Mouse (Mus musculus) layer of hippocampus, postnatal 10 days (tissue): ENCODE data around the gene Hnrnpa3. TPM values are rescaled to one million over a fixed set of nuclear protein-coding genes. Genes with fewer than 3 reads are reported as not detected.
"Not testable (repeated sequence)": the region's sequence is repeated elsewhere in the genome, so short reads cannot be mapped to it uniquely, and the experiment has no call there.

Experiments
- DNase-seq, 2 experiments: peaks; one replicate each; pipeline ENCODE4 v3.0.0; 2021; ENCODE audit warnings: low spot score in 2 of 2
- total RNA-seq, 2 experiments: library from RNA; stranded (reverse); gene quantifications; 2 replicates each; pipeline ENCODE4 v1.2.3; 2021

The Hnrnpa3 gene
- total RNA-seq, 2 experiments from 2014 or later: 380 to 423 TPM

GRCm38 (mm10) chr2:75672561-75672960 lies 13.5 kb downstream of the Hnrnpa3 start:
- DNase-seq: no peak

GRCm38 (mm10) chr2:75676567-75676966 lies 17.5 kb downstream of the Hnrnpa3 start:
- DNase-seq: no peak

DNA sequence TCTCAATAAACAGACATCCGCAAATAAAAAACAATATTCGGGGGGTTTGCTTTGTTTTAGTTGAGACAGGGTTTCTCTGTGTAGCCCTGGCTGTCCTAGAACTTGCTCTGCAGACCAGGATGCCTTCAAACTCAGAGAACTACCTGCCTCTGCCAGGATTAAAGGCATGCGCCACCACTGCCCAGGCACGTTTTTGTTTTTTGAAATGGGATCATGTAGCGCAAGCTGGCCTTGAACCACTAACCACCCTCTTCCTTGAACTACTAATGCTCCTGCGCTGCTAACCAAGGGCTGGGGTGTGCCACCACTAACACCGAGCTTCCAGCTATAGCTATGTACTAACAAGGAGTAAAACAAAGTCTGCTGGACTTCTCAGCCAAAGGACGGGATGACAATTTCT lies 20.9 kb downstream of the Hnrnpa3 start:
- DNase-seq: no peak

DNA sequence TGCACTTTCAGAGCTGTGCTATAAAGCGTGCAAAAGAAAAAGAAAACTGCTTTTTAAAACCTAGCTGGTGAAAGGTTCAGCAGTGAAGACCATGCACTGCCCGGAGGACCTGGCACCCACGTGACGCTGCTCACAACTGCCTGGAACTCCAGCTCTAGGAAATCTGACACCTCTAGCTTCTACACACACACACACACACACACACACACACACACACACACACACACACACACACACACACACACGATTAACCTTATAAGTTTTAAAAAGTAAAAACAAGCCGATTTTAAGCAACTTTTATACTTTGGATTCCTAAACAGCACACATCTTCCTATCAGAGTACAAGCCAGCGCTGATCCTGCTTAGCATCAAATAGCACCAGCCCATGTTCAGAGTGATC lies 22.4 kb downstream of the Hnrnpa3 start:
- no peak for DNase-seq

GRCm38 (mm10) chr2:75682978-75683709 lies 24.1 kb downstream of the Hnrnpa3 start:
- DNase-seq: peak in 1 of 2 experiments; percentile 22

DNA sequence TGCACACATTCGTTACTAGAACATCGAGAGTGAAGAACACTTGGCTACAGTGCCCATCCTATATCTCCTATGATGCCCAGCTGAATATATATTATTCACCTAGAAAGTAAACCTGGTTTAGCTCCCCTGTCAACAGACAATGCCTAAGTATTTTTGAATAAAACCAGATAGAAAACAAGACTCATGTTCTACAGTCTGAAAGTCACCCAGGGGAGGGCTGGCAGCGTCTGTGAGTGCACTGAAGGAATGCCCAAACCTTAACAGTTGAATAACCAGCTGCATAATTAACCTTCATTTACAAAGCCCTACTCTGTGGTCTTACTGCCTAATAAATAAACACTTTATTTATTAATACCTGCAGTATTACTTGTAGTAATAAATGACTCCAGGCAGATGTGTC lies 25.5 kb downstream of the Hnrnpa3 start:
- DNase-seq: no peak

- no peak for DNase-seq
Measured at GRCm38 (mm10) chr2:75685458-75685861, 26.4 kb downstream of the Hnrnpa3 start.

GRCm38 (mm10) chr2:75687040-75687749 lies 28.1 kb downstream of the Hnrnpa3 start:
- no peak for DNase-seq

GRCm38 (mm10) chr2:75688901-75689300 lies 29.8 kb downstream of the Hnrnpa3 start:
- DNase-seq: no peak

GRCm38 (mm10) chr2:75689482-75690158 lies 30.6 kb downstream of the Hnrnpa3 start:
- no peak for DNase-seq

GRCm38 (mm10) chr2:75690656-75691055 lies 31.6 kb downstream of the Hnrnpa3 start:
- no peak for DNase-seq

DNA sequence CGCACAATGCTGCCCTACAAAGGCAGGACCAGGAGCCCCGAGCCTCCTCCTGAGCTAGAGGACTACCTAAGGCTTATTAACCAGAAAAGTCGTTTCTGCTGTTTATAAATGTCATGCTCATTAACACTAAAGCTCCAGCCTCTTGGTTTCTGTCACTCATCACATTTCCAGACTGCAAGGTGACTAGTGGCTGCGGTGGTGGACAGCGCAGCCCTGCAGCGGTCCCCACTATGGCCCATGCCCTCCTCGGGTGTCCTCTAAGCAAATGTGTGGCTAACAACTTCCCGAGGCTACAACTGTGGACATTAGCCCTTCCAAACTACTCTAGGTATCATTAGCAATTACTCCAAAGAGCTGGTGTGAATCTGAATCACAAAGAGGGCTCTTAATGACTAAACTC lies 32.3 kb downstream of the Hnrnpa3 start:
- DNase-seq: no peak

- DNase-seq: no peak
Measured at GRCm38 (mm10) chr2:75692369-75692768, 33.3 kb downstream of the Hnrnpa3 start.

DNA sequence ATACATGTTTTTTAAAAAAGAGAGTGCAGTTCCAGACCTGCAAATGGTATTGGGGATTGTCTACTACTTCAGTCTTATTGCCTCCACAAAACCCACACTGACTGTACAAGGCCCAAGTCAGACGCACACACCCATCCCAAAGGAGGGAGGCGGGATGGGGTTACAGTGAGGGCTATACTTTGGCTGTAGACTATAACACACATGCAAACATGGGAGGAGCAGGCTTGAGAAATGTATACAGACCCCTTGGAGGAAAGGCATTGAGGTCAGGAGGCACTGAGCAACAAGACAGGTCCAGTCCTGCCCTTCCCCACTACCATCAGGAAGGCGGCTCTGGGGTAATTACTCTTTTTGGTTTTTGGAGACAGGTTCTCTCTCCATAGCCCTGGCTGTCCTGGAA lies 35.9 kb downstream of the Hnrnpa3 start:
- not testable (repeated sequence) for DNase-seq

DNA sequence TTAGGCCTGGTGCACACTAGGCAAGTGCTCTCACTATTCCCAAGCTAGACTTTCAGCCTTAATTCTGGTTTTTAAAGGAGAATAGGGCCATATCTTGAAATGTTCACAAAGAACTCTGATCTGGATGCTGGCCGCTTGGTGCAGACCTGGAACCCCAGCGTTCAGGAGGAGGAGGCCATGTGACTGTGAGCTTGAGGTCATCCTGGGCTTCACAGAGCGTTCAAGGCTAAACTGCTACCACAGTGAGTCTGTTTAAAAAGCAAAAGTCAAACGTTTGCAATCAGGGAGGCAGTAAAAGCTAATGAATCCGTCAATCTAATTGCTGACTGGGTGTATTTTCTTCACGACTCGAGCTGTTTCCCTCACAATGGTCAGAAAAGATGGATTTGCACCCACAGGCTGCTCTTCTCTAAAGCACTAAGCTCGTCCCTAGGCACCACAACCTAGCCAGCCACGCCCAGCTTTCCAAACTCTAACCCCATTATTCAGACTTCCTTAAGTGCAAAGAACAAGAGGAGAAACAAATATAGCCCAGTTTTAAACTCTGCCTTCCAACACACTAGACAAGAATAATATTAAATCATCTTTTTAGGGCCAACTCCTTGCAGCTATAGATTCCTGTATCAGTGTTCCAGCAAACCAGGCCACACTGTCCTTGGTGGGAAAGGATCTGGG lies 36.8 kb downstream of the Hnrnpa3 start:
- no peak for DNase-seq

DNA sequence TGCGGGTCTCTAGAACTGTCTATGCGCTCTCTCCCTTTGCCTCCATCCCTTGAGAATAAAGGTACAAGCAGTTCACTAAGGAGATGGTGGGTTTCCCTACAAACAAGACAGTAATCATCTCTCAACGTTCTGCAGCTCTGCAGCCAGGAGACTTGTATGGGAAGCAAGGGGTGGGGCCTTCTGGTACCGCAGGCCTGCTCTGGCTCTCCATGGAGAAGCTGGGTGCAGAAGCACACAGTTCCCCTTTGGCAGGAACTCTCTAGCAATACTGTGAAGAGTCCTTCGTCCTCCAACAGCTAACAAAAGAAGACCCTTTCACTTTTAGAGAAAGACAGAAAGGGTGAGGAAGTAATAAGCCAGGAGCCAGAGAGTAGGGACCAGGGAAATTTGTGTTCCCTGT lies 37.3 kb downstream of the Hnrnpa3 start:
- DNase-seq: no peak

GRCm38 (mm10) chr2:75697222-75697621 lies 38.2 kb downstream of the Hnrnpa3 start:
- no peak for DNase-seq

GRCm38 (mm10) chr2:75698007-75698406 lies 38.9 kb downstream of the Hnrnpa3 start:
- DNase-seq: no peak

GRCm38 (mm10) chr2:75698874-75699273 lies 39.8 kb downstream of the Hnrnpa3 start:
- no peak for DNase-seq

DNA sequence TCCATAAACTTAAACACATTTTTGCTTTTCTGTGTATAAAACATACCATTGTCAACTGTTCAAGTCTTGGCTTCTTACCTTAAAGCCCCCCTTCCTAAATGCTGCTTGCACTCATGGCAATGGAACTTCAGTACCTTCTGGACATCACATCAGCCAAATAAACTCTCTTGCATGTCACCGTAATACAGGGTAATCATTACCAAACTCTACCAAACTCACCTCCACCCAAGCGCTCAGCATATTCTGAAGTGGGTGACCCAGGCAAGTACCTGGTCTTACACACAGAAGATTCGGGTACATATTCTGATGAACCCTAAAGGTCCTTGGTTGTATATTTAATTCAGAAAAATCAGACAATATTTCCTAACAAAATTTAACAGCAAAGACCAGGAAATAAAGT lies 41.5 kb downstream of the Hnrnpa3 start:
- no peak for DNase-seq

GRCm38 (mm10) chr2:75701207-75701606 lies 42.1 kb downstream of the Hnrnpa3 start:
- DNase-seq: no peak
